Mouse (Mus musculus): ENCODE results near the gene Prkab2. TPM values are rescaled to one million over a fixed set of nuclear protein-coding genes. Genes with fewer than 3 reads are reported as not detected.

Gene Prkab2
- total and polyA plus RNA-seq, 3 experiments: 3.3 to 7.0 TPM; not detected in 1

DNA sequence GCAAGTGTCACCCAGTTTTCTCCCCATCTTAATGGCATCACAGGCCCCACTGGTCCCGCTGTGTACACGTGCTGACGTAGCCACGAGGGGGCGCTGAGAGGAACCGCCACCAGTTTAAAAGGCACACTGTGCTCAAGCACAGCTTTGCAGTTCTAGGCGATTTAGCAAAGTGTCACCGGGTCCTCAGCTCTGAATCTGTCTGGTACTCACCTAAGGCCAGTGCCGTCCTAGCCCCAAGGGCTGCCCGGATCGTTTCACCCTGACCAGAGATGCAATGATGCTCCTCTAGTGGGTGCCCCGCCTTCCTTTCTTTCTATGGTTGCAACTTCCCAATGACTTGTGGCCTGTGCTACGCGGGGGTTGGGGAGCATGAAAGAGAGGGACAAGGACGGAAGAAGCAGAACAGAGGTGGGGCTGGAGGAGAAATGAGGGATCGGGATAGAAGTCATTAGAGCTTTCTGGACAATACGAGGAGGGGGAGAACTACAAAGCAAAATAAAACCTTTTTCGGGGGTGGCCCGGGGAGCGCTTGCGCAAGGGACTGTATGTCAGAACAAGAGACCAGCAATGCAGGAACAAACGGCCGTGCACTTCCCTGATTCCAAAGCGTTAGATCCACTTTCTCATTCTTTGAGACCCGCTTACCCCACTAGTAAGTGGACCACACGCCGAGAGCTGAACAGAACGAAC, 22.8 kb downstream of the Prkab2 start:
- H3K9ac ChIP-seq (ENCODE audit: control insufficient read depth, low read depth, low read length, poor library complexity, severe bottlenecking): peak overlapping the region; percentile 72
- H3K4me1 ChIP-seq (ENCODE audit: control insufficient read depth in 1 of 2, insufficient read depth in 2 of 2, low read length in 2 of 2): peaks cover 2 to 12% of the 10 kb centered on the region in 2 experiments; a peak in 3 of 4 replicates
- peaks cover 0 to 5% of the 10 kb centered on the region in 2 experiments; a peak in 2 of 4 replicates for H3K36me3 ChIP-seq (ENCODE audit: control insufficient read depth in 1 of 2, insufficient read depth in 2 of 2, low read length in 2 of 2)
- peak overlapping the region; percentile 68 for H3K27ac ChIP-seq (ENCODE audit: control insufficient read depth, low read depth, low read length)
- H3K4me3 ChIP-seq (ENCODE audit: control insufficient read depth in 1 of 2, insufficient read depth in 1 of 2, low read depth in 2 of 2, low read length in 2 of 2): peak overlapping the region; percentile 67 to 80
- H3K9me3 ChIP-seq (replicated peaks; ENCODE audit: insufficient read depth, low read length): no peaks in the 10 kb centered on the region
- H3K79me2 ChIP-seq (ENCODE audit: control insufficient read depth, insufficient read depth, low read length, poor library complexity): no peaks in the 10 kb centered on the region; the same call in 1 of the 2 replicates
- H3K27me3 ChIP-seq (ENCODE audit: control insufficient read depth in 1 of 2, insufficient read depth in 2 of 2, low read length in 2 of 2): no peaks in the 10 kb centered on the region
- DNase-seq (ENCODE audit: low read depth, low spot score): peak; percentile 98
- TF ChIP-seq GABPA (IDR thresholded peaks at IDR 0.05; ENCODE audit: low read depth, low read length) (no peak), NRF1 (IDR thresholded peaks at IDR 0.05; ENCODE audit: insufficient read depth, low read depth, low read length, poor library complexity, severe bottlenecking) (peak; percentile 72), KAT2A (conservative IDR thresholded peaks at IDR 0.05; ENCODE audit: low read depth, low read length) (no peak; the same call in 1 of the 2 replicates), MXI1 (IDR thresholded peaks at IDR 0.05; ENCODE audit: low read depth, low read length) (peak; percentile 98), GATA1 (IDR thresholded peaks at IDR 0.05; ENCODE audit: low read depth, low read length) (no peak), BHLHE40 (IDR thresholded peaks at IDR 0.05; ENCODE audit: borderline replicate concordance, low read depth, low read length) (peak; percentile 63; the same call in 1 of the 2 replicates), TCF12 (IDR thresholded peaks at IDR 0.05; ENCODE audit: low read depth, low read length) (peak; percentile 68), EP300 (IDR thresholded peaks at IDR 0.05; ENCODE audit: low read depth in 1 of 2, low read length in 2 of 2) (no peak), ZC3H11A (IDR thresholded peaks at IDR 0.05; ENCODE audit: low read depth, low read length) (peak; percentile 58), E2F4 (IDR thresholded peaks at IDR 0.05; ENCODE audit: borderline replicate concordance, low read depth, low read length) (0 out of 2 replicates have a peak, but pooled peaks have one; percentile 74), TBP (IDR thresholded peaks at IDR 0.05; ENCODE audit: low read depth, low read length) (peak; percentile 72; the same call in 1 of the 2 replicates), UBTF (IDR thresholded peaks at IDR 0.05; ENCODE audit: borderline replicate concordance, insufficient read depth, low read depth, low read length) (no peak), RAD21 (IDR thresholded peaks at IDR 0.05; ENCODE audit: low read depth, low read length) (peak; percentile 68), ZNF384 (IDR thresholded peaks at IDR 0.05; ENCODE audit: low read depth, low read length) (0 out of 2 replicates have a peak, but pooled peaks have one; percentile 29), ZMIZ1 (IDR thresholded peaks at IDR 0.05; ENCODE audit: low read depth, low read length) (0 out of 2 replicates have a peak, but pooled peaks have one; percentile 61), MYC (IDR thresholded peaks at IDR 0.05; ENCODE audit: low read depth, low read length) (peak; percentile 99), ZKSCAN1 (IDR thresholded peaks at IDR 0.05; ENCODE audit: low read depth, low read length) (peak; percentile 98), CHD2 (IDR thresholded peaks at IDR 0.05; ENCODE audit: low read length) (no peak), HCFC1 (IDR thresholded peaks at IDR 0.05; ENCODE audit: low read depth, low read length) (peak; percentile 76), USF2 (IDR thresholded peaks at IDR 0.05; ENCODE audit: borderline replicate concordance in 1 of 2, insufficient read depth in 1 of 2, low read depth in 1 of 2, low read length in 2 of 2) (no peak), NELFE (IDR thresholded peaks at IDR 0.05; ENCODE audit: low read depth, low read length) (0 out of 2 replicates have a peak, but pooled peaks have one; percentile 12), MAX (IDR thresholded peaks at IDR 0.05; ENCODE audit: low read length) (peak; percentile 99), SMC3 (IDR thresholded peaks at IDR 0.05; ENCODE audit: low read depth, low read length) (peak; percentile 95), CHD1 (IDR thresholded peaks at IDR 0.05; ENCODE audit: low read depth, low read length) (peak; percentile 75; the same call in 1 of the 2 replicates), ELF1 (IDR thresholded peaks at IDR 0.05; ENCODE audit: low read depth, low read length) (no peak; the same call in 1 of the 2 replicates), JUND (IDR thresholded peaks at IDR 0.05; ENCODE audit: low read depth, low read length) (no peak), USF1 (IDR thresholded peaks at IDR 0.05; ENCODE audit: low read depth, low read length) (peak; percentile 78), MAZ (IDR thresholded peaks at IDR 0.05; ENCODE audit: low read depth, low read length) (peak; percentile 97), MEF2A (IDR thresholded peaks at IDR 0.05; ENCODE audit: extremely low read depth, insufficient replicate concordance, low read depth, low read length, poor library complexity, severe bottlenecking) (no peak), MYB (IDR thresholded peaks at IDR 0.05; ENCODE audit: low read depth, low read length) (peak; percentile 44; the same call in 1 of the 2 replicates), SIN3A (IDR thresholded peaks at IDR 0.05; ENCODE audit: low read length) (peak; percentile 96), POLR2A (IDR thresholded peaks at IDR 0.05; ENCODE audit: control insufficient read depth in 1 of 2, insufficient read depth in 1 of 2, low read depth in 1 of 2, low read length in 2 of 2, poor library complexity in 1 of 2) (peak in 1 of 2 experiments; percentile 49; a peak in 1 of 4 replicates), POLR2AphosphoS5 (IDR thresholded peaks at IDR 0.05; ENCODE audit: borderline replicate concordance, low read depth, low read length) (no peak), ETS1 (IDR thresholded peaks at IDR 0.05; ENCODE audit: low read depth, low read length) (peak; percentile 45), POLR2AphosphoS2 (IDR thresholded peaks at IDR 0.05; ENCODE audit: low read length) (no peak)

All from MEL (cell line).